Mouse (Mus musculus) neural tube, embryonic 13.5 days (tissue): Measurements from ENCODE around the gene Fbxo28. TPM values are rescaled to one million over a fixed set of nuclear protein-coding genes. Genes with fewer than 3 reads are reported as not detected.
"Not testable (repeated sequence)": the region's sequence is repeated elsewhere in the genome, so short reads cannot be mapped to it uniquely, and the experiment has no call there.

Experiments used
- ATAC-seq: fragments of 200-750 bp; cut with Nextera tagmentation; 2 replicates; pipeline ENCODE4 v1.8.0; 2017; ENCODE audit warnings: low read depth, mild to moderate bottlenecking, moderate TSS enrichment, moderate library complexity
- H3K27ac ChIP-seq: fragments of 300-500 bp; sonication (generic); replicated peaks from 2 replicates; pipeline ENCODE4 v1.5.1; 2015; ENCODE audit warnings: moderate library complexity, mild to moderate bottlenecking, inconsistent platforms
- H3K27me3 ChIP-seq: fragments of 300-500 bp; sonication (generic); 2 replicates; pipeline ENCODE4 v1.6.1; 2015; ENCODE audit warnings: mild to moderate bottlenecking, inconsistent platforms
- H3K36me3 ChIP-seq: fragments of 300-500 bp; sonication (generic); 2 replicates; pipeline ENCODE4 v1.6.1; 2015; ENCODE audit warnings: mild to moderate bottlenecking, inconsistent platforms
- H3K4me1 ChIP-seq: fragments of 300-500 bp; sonication (generic); replicated peaks from 2 replicates; pipeline ENCODE4 v1.6.1; 2015; ENCODE audit warnings: inconsistent platforms
- H3K4me2 ChIP-seq: fragments of 300-500 bp; sonication (generic); 2 replicates; pipeline ENCODE4 v1.6.1; 2015; ENCODE audit warnings: inconsistent platforms, mild to moderate bottlenecking, moderate library complexity
- H3K4me3 ChIP-seq: fragments of 300-500 bp; sonication (generic); 2 replicates; pipeline ENCODE4 v1.5.1; 2015; ENCODE audit warnings: mild to moderate bottlenecking, inconsistent platforms
- H3K9ac ChIP-seq: fragments of 300-500 bp; sonication (generic); 2 replicates; pipeline ENCODE4 v1.6.1; 2015; ENCODE audit warnings: moderate library complexity, mild to moderate bottlenecking, inconsistent platforms
- H3K9me3 ChIP-seq: fragments of 300-500 bp; sonication (generic); 2 replicates; pipeline ENCODE4 v1.6.1; 2016; ENCODE audit warnings: inconsistent platforms
- WGBS: fragments of 180-500 bp; shearing (Covaris S2); methylation state at CpG from one replicate; pipeline ENCODE4 v1.1.7; 2015; 5-methylcytosine and 5-hydroxymethylcytosine counted together
- polyA plus RNA-seq: library from polyadenylated mRNA; unstranded; fragments of >200 nt; fragmentation: Nextera tagmentation; extraction: Ambion mirVana; gene quantifications from 2 replicates; pipeline ENCODE4 v1.2.1, GENCODE M21; 2015

Fbxo28 gene
- polyA plus RNA-seq, 1 experiment from 2014 or later: 28.1 TPM

GRCm38 (mm10) chr1:182302176-182302870 lies 39.1 kb downstream of the Fbxo28 start:
- WGBS: 86% methylated on average over 6 of the region's 6 CpGs
- ATAC-seq: no peak
- Histone ChIP-seq H3K4me2 (no peak overlapping the region), H3K4me3 (no peak overlapping the region), H3K9me3 (no peaks in the 10 kb centered on the region), H3K36me3 (no peaks in the 10 kb centered on the region), H3K9ac (no peak overlapping the region), H3K27me3 (no peaks in the 10 kb centered on the region), H3K27ac (no peak overlapping the region), H3K4me1 (no peaks in the 10 kb centered on the region)

GRCm38 (mm10) chr1:182297821-182298220 lies 43.6 kb downstream of the Fbxo28 start:
- H3K4me2 ChIP-seq: no peak overlapping the region
- no peaks in the 10 kb centered on the region for H3K4me1 ChIP-seq
- no peaks in the 10 kb centered on the region for H3K27me3 ChIP-seq
- no peak overlapping the region for H3K27ac ChIP-seq
- 94% methylated on average over 5 of the region's 5 CpGs for WGBS
- H3K36me3 ChIP-seq: no peaks in the 10 kb centered on the region
- no peak overlapping the region for H3K4me3 ChIP-seq
- H3K9me3 ChIP-seq: 0 out of 2 replicates have a peak, but pooled peaks cover 8% of the 10 kb centered on the region
- no peak overlapping the region for H3K9ac ChIP-seq
- no peak for ATAC-seq

- Histone ChIP-seq H3K4me1 (no peaks in the 10 kb centered on the region), H3K9ac (no peak overlapping the region), H3K36me3 (no peaks in the 10 kb centered on the region), H3K4me2 (no peak overlapping the region), H3K4me3 (no peak overlapping the region), H3K27ac (no peak overlapping the region), H3K9me3 (0 out of 2 replicates have a peak, but pooled peaks cover 8% of the 10 kb centered on the region), H3K27me3 (no peaks in the 10 kb centered on the region)
- 30% methylated on average over 3 of the region's 3 CpGs for WGBS
- ATAC-seq: no peak
These were observed 44.2 kb downstream of the Fbxo28 start for GRCm38 (mm10) chr1:182297246-182297645.

GRCm38 (mm10) chr1:182296816-182297215 lies 44.6 kb downstream of the Fbxo28 start:
- no peaks in the 10 kb centered on the region for H3K4me1 ChIP-seq
- no peak for ATAC-seq
- no peak overlapping the region for H3K27ac ChIP-seq
- no peak overlapping the region for H3K4me3 ChIP-seq
- H3K9me3 ChIP-seq: 0 out of 2 replicates have a peak, but pooled peaks cover 8% of the 10 kb centered on the region
- no peak overlapping the region for H3K4me2 ChIP-seq
- 75% methylated on average over 6 of the region's 6 CpGs for WGBS
- H3K27me3 ChIP-seq: no peaks in the 10 kb centered on the region
- no peaks in the 10 kb centered on the region for H3K36me3 ChIP-seq
- no peak overlapping the region for H3K9ac ChIP-seq

- Histone ChIP-seq H3K9me3 (0 out of 2 replicates have a peak, but pooled peaks cover 8% of the 10 kb centered on the region), H3K4me1 (no peaks in the 10 kb centered on the region), H3K27me3 (no peaks in the 10 kb centered on the region), H3K27ac (no peak overlapping the region), H3K4me3 (no peak overlapping the region), H3K9ac (no peak overlapping the region), H3K36me3 (no peaks in the 10 kb centered on the region), H3K4me2 (no peak overlapping the region)
- ATAC-seq: no peak
- WGBS: 88% methylated on average over 6 of the region's 6 CpGs
These were observed 45.3 kb downstream of the Fbxo28 start for GRCm38 (mm10) chr1:182296141-182296540.

- no peaks in the 10 kb centered on the region for H3K36me3 ChIP-seq
- WGBS: 81% methylated on average over 4 of the region's 4 CpGs
- no peak overlapping the region for H3K9ac ChIP-seq
- H3K27ac ChIP-seq: no peak overlapping the region
- H3K4me1 ChIP-seq: no peaks in the 10 kb centered on the region
- no peaks in the 10 kb centered on the region for H3K27me3 ChIP-seq
- ATAC-seq: no peak
- 0 out of 2 replicates have a peak, but pooled peaks cover 8% of the 10 kb centered on the region for H3K9me3 ChIP-seq
- H3K4me3 ChIP-seq: no peak overlapping the region
- no peak overlapping the region for H3K4me2 ChIP-seq
These were observed 49.1 kb downstream of the Fbxo28 start for GRCm38 (mm10) chr1:182292291-182292690.

GRCm38 (mm10) chr1:182290741-182291140 lies 50.7 kb downstream of the Fbxo28 start:
- not testable (repeated sequence) for ATAC-seq, H3K9ac ChIP-seq, H3K27me3 ChIP-seq, H3K27ac ChIP-seq, H3K4me2 ChIP-seq, H3K4me1 ChIP-seq, H3K36me3 ChIP-seq, H3K9me3 ChIP-seq, H3K4me3 ChIP-seq
- 95% methylated on average over 3 of the region's 3 CpGs for WGBS

- Histone ChIP-seq H3K4me1 (no peaks in the 10 kb centered on the region), H3K4me2 (no peak overlapping the region), H3K9ac (no peak overlapping the region), H3K4me3 (no peak overlapping the region), H3K27ac (no peak overlapping the region), H3K27me3 (no peaks in the 10 kb centered on the region), H3K36me3 (no peaks in the 10 kb centered on the region), H3K9me3 (0 out of 2 replicates have a peak, but pooled peaks cover 2% of the 10 kb centered on the region)
- no peak for ATAC-seq
- WGBS: 65% methylated on average over 2 of the region's 2 CpGs
These were observed 51.6 kb downstream of the Fbxo28 start for GRCm38 (mm10) chr1:182289781-182290180.

GRCm38 (mm10) chr1:182288601-182289000 lies 52.8 kb downstream of the Fbxo28 start:
- Histone ChIP-seq H3K27me3 (0 out of 2 replicates have a peak, but pooled peaks cover 1% of the 10 kb centered on the region), H3K4me3 (no peak overlapping the region), H3K9ac (no peak overlapping the region), H3K4me2 (no peak overlapping the region), H3K4me1 (no peaks in the 10 kb centered on the region), H3K36me3 (no peaks in the 10 kb centered on the region), H3K9me3 (no peaks in the 10 kb centered on the region), H3K27ac (no peak overlapping the region)
- WGBS: 68% methylated on average over 2 of the region's 2 CpGs
- ATAC-seq: no peak

GRCm38 (mm10) chr1:182287781-182288180 lies 53.6 kb downstream of the Fbxo28 start:
- H3K27me3 ChIP-seq: 0 out of 2 replicates have a peak, but pooled peaks cover 5% of the 10 kb centered on the region
- H3K9me3 ChIP-seq: no peaks in the 10 kb centered on the region
- H3K4me1 ChIP-seq: peaks cover 7% of the 10 kb centered on the region
- 79% methylated on average over 7 of the region's 7 CpGs for WGBS
- H3K36me3 ChIP-seq: no peaks in the 10 kb centered on the region
- no peak overlapping the region for H3K9ac ChIP-seq
- no peak overlapping the region for H3K4me2 ChIP-seq
- H3K4me3 ChIP-seq: no peak overlapping the region
- H3K27ac ChIP-seq: no peak overlapping the region
- ATAC-seq: no peak

GRCm38 (mm10) chr1:182284795-182285194 lies 56.6 kb downstream of the Fbxo28 start:
- WGBS: 94% methylated on average over 2 of the region's 2 CpGs
- Histone ChIP-seq H3K27me3 (0 out of 2 replicates have a peak, but pooled peaks cover 5% of the 10 kb centered on the region), H3K9me3 (no peaks in the 10 kb centered on the region), H3K4me3 (no peak overlapping the region), H3K4me2 (no peak overlapping the region), H3K9ac (no peak overlapping the region), H3K4me1 (peaks cover 30% of the 10 kb centered on the region), H3K27ac (no peak overlapping the region), H3K36me3 (no peaks in the 10 kb centered on the region)
- ATAC-seq: no peak

GRCm38 (mm10) chr1:182283231-182283630 lies 58.2 kb downstream of the Fbxo28 start:
- Histone ChIP-seq H3K4me3 (peak overlapping the region; percentile 82), H3K27ac (no peak overlapping the region), H3K27me3 (0 out of 2 replicates have a peak, but pooled peaks cover 5% of the 10 kb centered on the region), H3K9ac (no peak overlapping the region), H3K9me3 (no peaks in the 10 kb centered on the region), H3K4me2 (peak overlapping the region; percentile 76), H3K4me1 (peaks cover 30% of the 10 kb centered on the region), H3K36me3 (peaks cover 11% of the 10 kb centered on the region)
- WGBS: 63% methylated on average over 7 of the region's 7 CpGs
- ATAC-seq: no peak
